Mouse (Mus musculus): ENCODE data around the gene Rnps1.

- TF ChIP-seq CTCF (IDR thresholded peaks at IDR 0.05; ENCODE audit: low read depth, low read length) (no peak), POLR2A (IDR thresholded peaks at IDR 0.05; ENCODE audit: extremely low read depth, insufficient read depth, low read length) (no peak)
Observed at GRCm38 (mm10) chr17:24415011-24415410, 646 bp downstream of the Rnps1 start.
